Mouse (Mus musculus) layer of hippocampus, adult 2 months (tissue): ENCODE results near the gene Skor1. TPM values are rescaled to one million over a fixed set of nuclear protein-coding genes. Genes with fewer than 3 reads are reported as not detected.

Source experiments
- DNase-seq, 2 experiments: peaks; one replicate each; pipeline ENCODE4 v3.0.0; 2022; ENCODE audit warnings: low spot score in 2 of 2
- H3K27ac ChIP-seq: fragments of 200-600 bp; 2 replicates; pipeline ENCODE4 v1.8.1; 2022
- H3K4me3 ChIP-seq: fragments of 200-600 bp; 2 replicates; pipeline ENCODE4 v1.8.1; 2022; ENCODE audit warnings: mild to moderate bottlenecking
- CTCF ChIP-seq: fragments of 200-600 bp; conservative IDR thresholded peaks from 2 replicates; pipeline ENCODE4 v1.8.1; 2022; ENCODE audit warnings: antibody characterized with exemption, mild to moderate bottlenecking, moderate library complexity
- total RNA-seq, 2 experiments: library from RNA; stranded (reverse); gene quantifications; 2 replicates each; pipeline ENCODE4 v1.2.3; 2021

The Skor1 gene
- total RNA-seq, 2 experiments from 2014 or later = 0.20 to 0.27 TPM

DNA sequence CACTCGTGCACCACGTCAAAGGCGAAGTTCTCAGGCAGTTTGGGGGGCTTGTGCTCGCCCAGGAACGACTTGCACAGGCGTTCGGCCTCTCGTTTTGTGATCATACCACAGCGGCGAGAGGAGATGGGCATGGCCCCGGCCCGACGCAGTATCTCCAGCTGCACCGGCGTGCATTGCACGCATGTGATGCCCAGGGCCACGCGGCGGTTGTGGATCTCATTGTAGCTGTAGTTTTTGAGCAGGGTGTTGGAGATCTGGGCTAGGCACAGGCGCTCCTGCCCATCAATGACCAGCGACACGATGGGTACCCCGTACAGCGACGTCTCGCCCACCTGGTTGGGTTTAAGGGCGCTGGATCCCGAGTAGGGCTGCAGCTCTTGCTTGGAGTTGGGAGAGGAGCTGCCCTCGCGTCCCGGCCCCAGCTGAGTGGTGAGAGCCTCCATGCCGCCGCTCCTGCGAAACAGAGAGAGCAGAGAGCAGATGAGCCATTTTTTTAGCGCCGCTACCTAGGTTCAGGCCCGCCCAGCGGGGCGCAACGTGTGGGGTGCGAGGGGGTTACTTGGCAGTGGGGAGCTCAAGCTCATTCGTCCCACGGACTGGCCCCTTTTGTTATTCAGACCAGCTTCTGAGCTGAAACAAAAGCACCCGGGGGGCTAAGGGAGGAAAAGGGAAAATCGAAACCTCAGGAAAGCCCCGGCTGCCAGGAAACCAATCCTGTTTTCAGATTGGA is 2.5 kb downstream of the Skor1 start:
- no peak overlapping the region for H3K27ac ChIP-seq
- TF ChIP-seq CTCF = no peak
- H3K4me3 ChIP-seq = no peak overlapping the region
- no peak for DNase-seq

DNA sequence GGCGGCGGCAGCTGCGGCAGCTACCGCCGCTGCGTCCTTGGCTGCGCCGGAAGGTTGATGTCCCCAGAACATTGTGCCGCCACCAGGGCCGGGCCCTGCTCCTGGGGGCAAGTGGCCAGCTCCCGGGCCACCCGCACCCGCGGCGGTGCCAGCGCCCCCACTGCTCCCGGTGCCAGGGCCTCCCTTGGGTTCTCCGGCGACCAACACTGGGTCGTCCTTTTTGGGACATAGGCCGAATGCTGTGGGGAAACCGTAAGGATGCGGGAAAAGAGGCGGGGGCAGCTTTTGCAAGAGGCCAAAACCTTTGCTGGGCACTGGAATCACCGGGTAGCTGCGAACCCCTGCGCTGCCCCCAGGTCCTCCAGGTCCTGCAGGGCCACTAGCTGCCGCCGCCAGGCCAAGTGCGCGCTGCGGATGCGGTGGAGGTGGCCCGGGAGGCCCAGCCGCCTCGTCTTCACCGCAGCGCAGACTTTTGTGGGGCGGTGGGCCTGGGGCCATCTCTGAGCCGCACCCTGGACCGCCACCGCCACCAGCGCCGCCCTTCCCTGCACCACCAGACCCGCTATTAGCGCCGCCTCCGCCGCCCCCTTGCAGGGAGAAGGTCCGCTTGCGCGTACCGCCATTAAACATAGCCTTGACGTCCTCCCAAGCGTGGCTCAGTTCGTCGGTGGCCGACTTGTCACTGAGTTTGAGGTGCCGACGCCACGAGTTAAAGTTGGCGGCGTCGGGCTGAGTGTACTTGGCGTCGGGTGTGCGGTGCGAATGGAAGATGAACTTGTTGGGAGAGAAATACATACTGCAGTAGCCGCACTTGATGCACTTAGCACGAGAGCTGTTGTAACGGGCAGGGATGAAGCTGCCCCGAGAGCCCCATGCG is 3.3 kb downstream of the Skor1 start:
- TF ChIP-seq CTCF = no peak
- no peak for DNase-seq
- Histone ChIP-seq H3K27ac (no peak overlapping the region), H3K4me3 (no peak overlapping the region)

DNA sequence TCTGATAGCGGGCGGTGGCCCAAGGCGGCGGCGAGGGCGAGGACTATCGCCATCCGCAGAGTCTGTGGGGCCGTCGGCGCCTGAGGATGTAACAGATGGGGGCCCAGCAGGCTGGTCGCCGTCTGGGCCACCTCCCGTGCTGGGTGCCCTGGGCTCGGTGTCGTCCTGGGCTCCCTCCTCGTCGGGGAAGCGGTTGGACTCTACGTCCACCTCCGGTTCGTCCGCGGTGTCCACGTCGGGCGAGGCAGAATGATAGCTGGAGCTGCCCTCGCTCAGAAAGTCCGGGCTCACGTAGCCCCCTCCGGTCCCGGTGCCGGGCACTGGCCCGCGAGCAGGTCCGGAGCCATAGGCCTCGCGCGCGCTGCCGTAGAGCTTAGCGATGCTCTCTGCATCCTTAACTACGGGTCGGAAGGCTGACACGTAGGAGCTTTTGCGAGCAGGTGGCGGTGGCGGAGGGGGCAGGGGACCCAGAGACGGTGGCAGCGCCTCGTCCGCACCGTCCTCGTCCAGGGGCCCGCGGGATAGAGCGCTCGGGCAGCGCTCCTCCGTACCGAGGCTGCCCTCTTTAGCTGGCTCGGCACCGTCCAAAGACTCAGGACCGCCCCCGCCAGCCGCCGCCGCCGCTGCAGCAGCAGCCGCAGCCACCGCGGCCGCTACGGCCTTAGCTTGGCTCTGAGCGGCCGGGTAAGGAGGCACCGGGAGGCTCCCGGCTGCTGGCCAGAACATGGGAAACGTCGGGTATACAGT is 4.1 kb downstream of the Skor1 start:
- no peak overlapping the region for H3K4me3 ChIP-seq
- no peak for TF ChIP-seq CTCF
- no peak overlapping the region for H3K27ac ChIP-seq
- DNase-seq = no peak

DNA sequence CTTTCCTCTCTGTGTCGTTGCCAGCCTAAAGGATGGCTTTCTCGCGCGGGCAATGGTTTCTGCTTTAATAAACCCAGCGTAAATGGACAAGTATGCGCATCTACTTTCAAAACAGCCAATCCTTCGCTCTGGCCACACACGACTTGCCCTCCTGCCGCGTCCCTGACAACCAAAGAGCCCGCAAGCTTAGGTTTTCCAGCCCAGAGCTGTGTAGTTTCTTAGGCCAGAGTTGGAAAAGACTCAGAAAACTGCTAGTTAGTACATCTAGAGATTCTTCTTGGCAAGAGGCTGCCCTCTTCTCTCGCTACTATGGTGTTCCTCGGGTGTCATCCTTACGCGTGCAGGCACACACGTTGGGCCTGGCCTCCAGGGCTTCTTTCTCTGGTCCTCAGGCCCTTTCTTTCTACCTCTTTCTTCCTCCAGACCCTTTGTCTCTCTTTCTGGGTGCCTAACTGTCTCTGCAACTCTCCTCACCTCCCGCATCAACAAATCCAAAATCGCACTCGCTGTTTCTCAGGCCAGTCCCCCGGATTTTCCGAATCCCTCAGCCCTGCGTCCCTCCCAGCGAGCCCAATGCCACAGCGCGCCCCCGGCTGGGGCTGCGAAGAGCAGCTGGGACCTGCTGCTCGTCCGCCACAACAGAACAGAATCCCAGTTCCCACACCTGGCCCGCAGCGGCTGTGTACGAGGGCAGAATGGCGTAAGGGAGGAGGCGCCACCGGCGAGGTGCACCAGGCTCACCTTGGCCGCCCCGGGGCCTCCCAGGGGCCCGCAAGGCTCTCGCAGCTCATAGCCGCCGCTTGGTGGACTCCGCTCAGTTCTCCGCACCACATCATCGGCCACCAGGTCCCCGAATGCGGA is 4.9 kb downstream of the Skor1 start:
- Histone ChIP-seq H3K4me3 (no peak overlapping the region), H3K27ac (no peak overlapping the region)
- no peak for TF ChIP-seq CTCF
- no peak for DNase-seq

DNA sequence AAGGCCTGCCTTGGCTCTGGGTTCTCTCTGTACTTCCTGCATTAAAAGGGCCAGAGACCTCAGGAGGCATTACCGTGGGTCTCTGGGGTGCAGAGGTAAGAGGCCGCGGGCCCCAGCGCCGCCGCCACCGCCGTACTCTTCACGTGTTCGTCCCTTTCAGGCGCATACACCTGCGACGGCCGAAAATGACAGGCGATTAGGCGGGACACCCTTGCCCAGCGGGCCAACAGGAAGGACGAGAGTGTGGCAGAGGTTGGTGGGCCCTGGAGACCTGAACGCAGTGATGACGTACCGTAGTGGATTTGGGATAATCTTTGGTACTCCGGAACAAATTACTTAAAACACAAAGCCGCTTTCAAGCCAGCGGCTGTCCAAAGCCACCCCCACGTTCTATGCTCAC is 5.5 kb downstream of the Skor1 start:
- DNase-seq = no peak
- TF ChIP-seq CTCF = no peak
- no peak overlapping the region for H3K27ac ChIP-seq
- no peak overlapping the region for H3K4me3 ChIP-seq

DNA sequence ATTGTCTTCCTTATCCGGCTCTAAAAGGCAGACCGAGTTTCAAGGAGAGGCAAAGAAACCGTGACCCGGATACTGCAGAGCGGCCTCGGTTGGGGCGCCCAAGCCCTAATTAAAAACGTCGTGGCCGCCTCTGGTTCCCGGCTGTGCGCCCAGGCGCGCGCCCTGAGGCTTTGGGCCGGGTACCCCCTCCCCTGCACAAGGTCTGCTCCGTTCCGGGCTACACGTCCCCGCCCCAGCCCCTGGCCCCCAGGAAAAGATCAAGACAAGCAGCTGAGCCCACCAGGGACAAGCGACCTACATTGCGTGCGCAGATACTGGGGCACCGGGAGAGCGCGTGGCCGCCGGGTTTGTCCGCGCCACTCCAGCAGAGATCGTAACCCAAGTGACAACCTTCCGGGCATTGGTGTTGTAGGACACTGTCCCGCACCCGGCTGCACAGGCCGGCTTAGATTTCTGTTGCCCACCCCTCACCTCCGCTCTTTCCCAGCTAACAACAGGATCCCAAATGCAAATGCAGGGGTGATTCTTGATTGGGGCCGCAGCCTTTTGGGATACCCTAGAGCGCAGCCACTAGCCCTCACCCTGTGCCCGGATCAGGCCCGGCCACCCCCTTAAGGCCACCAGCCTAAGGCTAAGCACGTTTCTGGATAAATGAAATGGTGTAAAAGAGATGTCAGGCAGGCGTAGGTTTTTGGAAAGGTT is 6.3 kb downstream of the Skor1 start:
- no peak for TF ChIP-seq CTCF
- DNase-seq = no peak
- H3K4me3 ChIP-seq = no peak overlapping the region
- H3K27ac ChIP-seq = no peak overlapping the region

DNA sequence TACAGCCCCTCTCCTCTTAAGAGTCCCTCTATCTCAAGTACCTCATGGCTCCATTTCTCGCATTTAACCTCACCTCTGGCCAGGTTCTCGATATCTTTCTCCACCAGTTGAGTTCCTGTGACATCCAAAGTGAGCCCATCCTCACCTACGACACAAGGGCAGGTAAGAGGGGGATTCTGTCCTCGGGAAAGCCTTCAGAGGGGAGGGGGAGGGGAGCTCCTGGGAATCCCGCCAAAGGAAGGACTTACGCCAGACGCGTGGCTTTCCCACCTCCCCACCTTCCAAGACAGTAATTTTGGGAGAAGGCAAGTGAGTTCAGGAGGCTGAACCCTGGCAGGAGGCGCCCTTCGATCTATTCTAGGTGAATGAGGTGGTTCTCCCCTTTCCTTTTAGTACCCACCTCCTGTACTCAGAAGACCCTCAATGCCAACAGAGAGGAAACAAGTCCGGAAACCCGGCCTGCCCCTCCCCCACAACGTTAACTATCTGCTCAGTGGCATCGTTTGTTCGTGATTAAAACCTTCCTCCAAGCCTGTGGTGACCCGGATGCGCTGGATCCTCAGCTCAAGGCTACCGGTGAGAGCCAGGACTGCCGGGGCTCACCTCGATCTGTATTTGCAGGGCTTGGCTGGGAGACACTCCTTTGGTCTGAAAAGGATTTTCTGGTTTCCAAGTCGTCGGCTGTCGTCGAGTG is 7.0 kb downstream of the Skor1 start:
- Histone ChIP-seq H3K27ac (no peak overlapping the region), H3K4me3 (no peak overlapping the region)
- no peak for DNase-seq
- no peak for TF ChIP-seq CTCF

DNA sequence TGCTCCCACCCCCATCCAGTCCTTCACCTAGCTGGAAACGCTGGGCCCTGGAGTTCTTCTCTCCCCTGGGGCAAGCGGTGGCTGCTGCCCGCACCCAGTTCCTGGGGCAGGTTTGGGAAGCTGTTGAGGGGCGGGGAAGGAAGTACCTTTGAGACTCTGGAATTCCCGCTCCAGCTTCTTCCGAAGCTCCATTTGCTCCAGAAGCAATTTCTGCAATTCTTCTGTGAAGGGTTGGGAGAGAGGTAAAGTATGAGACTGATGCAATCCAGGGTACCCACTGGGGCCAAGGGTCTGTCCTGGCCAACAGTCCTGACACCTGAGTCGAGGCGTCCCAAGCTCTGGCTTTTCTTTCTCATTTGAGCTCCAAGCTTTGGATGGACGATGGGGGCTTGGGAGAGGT is 8.6 kb downstream of the Skor1 start:
- no peak for DNase-seq
- Histone ChIP-seq H3K27ac (no peak overlapping the region), H3K4me3 (no peak overlapping the region)
- no peak for TF ChIP-seq CTCF

DNA sequence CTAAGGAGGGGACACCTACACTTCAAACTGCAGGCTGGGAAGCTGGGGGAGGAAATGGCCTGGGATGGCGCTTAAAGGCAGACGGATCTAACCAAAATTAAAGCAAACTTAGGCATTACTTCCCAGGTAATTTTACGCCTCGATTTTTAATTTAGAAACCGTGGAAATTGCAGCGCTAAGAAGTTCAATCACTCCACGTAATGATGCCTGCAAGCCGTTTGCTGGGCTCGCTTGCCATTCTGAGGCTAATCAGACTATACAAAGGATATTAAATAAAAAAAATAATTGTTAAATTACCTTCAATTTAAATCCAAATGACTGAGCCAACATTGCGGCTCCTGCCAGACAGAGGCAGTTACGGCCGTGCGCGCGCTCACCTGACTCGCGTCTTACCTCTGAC is 9.1 kb downstream of the Skor1 start:
- DNase-seq = no peak
- H3K27ac ChIP-seq = no peak overlapping the region
- TF ChIP-seq CTCF = no peak
- H3K4me3 ChIP-seq = no peak overlapping the region

DNA sequence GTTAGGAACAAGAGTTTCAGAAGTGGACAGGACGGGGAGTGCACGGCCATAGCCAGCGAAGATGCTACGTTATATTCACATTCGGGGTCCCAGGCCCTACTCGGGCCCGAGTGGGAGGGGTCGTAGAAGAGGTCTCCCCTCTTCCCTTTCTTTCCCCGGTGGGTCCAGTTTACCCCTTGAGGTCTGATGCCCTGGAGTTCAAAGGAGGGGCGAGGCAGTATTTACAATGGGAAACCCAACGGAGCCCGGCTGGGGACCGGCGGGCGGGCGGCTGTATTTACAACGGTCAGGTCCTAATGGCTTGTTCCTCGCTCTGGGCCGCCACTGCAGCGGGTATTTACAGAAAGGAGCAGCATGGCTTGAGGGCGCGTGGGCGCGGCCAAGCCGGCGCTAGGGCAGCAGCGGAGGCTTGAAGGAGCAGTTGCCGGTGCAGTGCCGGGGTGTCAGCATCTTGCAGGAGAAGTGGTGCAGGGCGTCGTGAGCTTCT is 10.2 kb downstream of the Skor1 start:
- Histone ChIP-seq H3K4me3 (no peak overlapping the region), H3K27ac (no peak overlapping the region)
- no peak for DNase-seq
- no peak for TF ChIP-seq CTCF

DNA sequence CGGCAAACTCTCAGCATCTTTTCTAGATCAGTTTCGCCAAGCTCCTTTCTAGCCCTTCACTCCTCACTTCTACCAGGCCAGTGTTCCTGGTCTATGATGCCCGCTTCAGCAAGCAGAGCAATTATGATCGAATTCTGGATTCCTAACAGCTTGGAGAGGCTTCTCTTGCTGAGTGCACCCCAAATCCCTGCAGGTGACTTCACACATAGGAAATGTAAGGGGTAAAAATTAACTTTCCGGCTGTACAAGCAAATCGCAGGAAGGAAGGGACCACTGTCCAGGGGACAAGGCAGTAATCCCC is 11.2 kb downstream of the Skor1 start:
- no peak for TF ChIP-seq CTCF
- Histone ChIP-seq H3K4me3 (no peak overlapping the region), H3K27ac (no peak overlapping the region)
- no peak for DNase-seq
